Mouse (Mus musculus): ENCODE measurements around the gene Tox2.

The Tox2 gene

DNA sequence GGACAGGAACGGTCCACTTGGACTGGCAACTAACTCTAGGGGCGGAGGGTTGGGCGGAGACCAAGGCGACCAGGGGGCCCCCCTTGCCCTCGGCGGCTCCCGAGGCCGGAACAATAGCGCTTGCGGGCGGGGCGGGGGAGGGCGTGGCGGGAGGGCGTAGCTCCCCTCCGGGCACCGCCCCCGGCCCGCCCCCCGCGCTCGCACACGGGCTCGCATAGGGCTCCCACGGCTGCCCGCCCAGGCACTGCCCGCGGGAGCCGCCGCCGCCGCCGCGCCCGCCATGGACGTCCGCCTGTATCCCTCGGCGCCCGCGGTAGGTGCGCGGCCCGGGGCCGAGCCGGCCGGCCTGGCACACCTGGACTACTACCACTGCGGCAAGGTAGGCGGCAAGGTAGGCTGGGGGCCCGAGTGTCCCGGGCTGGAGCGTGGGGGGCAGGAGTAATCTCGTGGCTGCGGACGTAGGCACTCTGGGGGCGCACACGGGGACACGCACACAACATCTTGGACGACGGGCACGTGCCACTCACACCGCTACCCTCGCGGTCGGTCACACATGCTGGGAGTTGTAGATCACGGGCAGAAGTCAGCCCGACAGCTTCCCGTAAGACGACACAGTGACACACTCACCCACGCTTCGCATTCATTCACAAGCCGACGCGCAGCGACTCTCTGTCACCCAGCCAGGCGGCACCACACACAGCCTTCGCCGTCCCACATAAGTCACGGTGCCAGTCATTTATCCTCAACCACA is at the start of gene Tox2:
Tox2 (plus strand) TSS at position 242 of the 751 bp plus-strand sequence.
- DNase-seq (ENCODE audit: low read depth, low spot score): no peak

DNA sequence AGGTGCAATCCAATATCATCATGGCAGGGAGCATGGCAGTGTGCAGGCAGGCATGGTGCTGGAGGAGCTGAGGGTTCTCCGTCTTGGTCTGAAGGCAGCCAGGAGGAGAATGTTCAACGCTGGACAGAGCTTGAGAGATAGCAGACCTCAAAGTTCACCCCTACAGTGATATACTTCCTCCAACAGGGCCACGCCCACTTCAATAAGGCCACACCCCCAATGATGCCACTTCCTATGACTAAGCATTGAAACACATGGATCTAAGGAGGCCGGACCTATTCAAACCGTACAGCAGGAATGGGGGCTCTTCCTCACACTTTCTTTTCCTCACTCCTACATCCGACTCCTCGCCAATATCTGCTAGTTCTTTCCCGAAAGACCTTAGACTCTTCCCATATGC is 48.3 kb upstream of the Tox2 start:
- DNase-seq (ENCODE audit: low read depth, low spot score): no peak

GRCm38 (mm10) chr2:163158979-163159378 is 43.9 kb upstream of the Tox2 start:
- no peak for DNase-seq (ENCODE audit: low read depth, low spot score)

DNA sequence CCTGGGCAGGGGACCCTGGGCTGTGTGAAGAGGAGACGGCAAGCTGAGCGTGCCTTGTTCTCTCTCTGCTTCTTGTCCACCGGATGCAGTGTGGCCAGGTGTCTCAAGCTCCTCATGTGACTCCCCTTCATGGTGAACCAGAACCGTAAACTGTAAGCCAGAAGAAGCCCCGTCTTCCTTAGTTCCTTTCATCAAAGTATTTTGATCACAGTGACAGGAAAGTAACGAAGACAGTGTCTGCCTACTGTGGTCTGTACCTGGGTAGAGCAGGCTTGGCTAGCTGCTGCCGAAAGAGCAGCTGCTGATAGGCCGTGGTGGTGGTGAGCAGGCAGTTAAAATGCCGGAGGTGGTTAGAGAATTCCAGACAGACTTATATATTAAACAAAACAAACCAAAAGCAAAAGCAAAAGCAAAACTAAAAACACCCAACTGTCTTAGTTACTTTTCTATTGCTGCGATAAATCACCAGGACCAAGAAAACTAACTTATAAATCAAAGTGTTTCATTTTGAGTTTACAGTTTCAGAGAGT is 38.4 kb upstream of the Tox2 start:
- no peak for DNase-seq (ENCODE audit: low read depth, low spot score)

- no peak for DNase-seq (ENCODE audit: low read depth, low spot score)
Observed at GRCm38 (mm10) chr2:163166067-163166805, 36.7 kb upstream of the Tox2 start.

DNA sequence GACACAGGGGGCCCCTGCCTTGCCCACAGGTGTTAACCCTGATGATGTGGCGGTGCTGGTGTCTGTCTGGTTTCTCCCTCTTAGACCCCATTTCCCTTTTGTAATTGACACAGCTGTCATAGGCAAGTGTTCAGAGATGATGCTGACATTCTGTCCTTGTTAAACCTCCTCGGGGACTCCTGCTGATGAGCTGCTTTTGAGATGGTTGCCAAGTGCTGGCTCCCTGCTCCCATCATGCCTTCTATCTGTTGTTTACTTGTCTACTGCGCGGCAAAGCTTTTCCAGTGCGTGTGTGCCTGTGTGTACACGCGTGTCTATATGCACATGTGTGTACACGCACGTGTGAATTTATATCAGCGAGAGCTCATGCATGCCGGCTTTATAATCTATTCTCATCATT is 31.0 kb upstream of the Tox2 start:
- no peak for DNase-seq (ENCODE audit: low read depth, low spot score)

- no peak for DNase-seq (ENCODE audit: low read depth, low spot score)
Observed at GRCm38 (mm10) chr2:163174066-163174465, 28.9 kb upstream of the Tox2 start.

DNA sequence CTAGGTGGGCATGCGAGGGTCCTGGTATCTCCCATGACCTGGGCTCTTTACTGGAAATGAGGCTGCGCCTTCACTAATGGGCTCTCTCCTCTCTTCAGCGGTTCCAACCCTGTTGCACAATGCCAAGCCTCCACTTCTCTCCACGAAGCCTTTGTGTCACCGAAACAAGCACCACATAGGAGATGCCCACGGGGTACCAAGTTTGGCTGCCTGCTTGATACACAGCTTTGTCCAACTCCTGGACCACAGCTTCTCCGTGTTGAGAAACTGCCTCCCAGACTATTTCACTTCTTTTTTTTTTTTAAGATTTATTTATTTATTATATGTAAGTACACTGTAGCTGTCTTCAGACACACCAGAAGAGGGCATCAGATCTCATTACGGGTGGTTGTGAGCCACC is 27.1 kb upstream of the Tox2 start:
- DNase-seq (ENCODE audit: low read depth, low spot score): no peak

- DNase-seq (ENCODE audit: low read depth, low spot score): no peak
Observed at GRCm38 (mm10) chr2:163176502-163176901, 26.4 kb upstream of the Tox2 start.

DNA sequence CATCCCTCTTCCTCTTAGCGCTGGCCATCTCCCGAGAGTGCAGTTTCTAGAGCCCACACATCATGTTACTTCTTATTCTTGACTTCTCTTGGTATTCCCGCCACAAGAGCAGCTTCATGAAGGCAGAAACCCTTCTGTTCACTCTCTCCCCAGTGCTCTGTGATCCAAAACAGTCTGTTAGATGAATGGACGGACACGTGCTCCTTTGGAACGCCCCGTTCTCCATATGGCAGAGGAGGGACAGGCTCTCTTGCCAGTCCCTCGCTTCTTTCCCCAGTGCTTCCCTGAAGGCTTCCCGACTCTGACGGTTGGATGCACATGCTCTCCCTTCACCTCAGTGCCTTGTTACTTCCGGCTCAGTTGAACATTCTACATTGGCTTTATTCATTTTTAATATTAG is 15.4 kb upstream of the Tox2 start:
- no peak for DNase-seq (ENCODE audit: low read depth, low spot score)

GRCm38 (mm10) chr2:163189596-163189995 is 13.3 kb upstream of the Tox2 start:
- no peak for DNase-seq (ENCODE audit: low read depth, low spot score)

DNA sequence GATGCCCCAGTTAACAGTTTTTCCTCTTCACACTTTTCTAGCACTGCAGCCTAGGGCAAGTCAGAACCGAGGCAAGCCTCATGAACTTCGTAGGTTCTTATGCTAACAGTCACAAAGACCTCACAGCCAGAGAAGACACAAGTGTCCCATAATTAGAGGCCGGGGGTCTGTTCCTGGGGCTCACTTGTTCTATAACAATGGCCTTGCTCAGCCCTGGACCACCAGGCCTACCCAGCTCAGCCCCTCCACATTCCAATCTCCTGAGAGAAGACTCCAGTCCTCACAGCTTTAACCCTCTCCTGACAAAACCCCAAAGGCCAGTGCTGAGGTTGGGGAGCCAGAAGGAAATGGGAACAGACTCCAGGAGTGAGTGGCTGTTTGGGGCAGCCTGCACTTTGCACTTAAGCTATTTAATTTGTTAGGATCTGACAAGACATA is 12.9 kb upstream of the Tox2 start:
- DNase-seq (ENCODE audit: low read depth, low spot score): no peak

- DNase-seq (ENCODE audit: low read depth, low spot score): no peak
Observed at GRCm38 (mm10) chr2:163192485-163192884, 10.4 kb upstream of the Tox2 start.

DNA sequence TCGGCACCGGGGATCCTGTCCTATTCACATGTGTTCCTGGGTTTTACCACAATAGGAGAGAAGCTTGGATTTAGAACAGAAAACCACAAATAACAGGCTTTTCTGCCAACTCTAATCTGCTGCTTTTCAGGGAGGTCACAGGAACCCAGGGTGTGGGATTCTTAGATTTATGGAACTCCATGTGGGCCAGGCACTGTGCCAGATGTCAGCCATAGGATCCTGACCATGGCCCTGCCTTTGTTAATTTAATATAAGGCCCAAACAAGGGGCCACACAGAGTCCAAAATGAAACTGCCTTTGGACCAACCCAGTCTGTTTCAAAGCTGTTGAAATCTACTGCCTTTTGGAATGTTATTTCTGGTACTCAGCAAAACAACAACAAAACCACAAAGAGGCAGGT is 8.9 kb upstream of the Tox2 start:
- DNase-seq (ENCODE audit: low read depth, low spot score): no peak

DNA sequence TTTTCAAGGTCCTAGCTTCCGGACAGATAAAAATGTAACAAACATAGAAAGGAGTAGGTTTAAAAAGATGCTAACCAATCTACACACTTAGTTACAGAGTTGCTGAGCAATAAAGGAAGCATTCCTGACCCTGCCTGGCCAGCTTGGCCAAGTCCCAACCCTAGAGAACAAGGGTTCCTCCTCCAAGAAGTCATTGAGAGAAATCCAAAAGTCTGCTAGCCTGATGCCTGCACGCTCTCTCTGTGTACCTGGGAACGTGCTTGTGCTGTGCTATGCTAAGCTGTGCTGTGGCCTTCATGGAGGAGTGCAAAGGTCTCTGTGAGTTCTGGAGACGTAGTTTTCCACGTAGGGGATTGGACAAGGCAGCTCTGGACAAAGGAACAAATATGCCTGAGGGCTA is 8.4 kb upstream of the Tox2 start:
- DNase-seq (ENCODE audit: low read depth, low spot score): no peak

- no peak for DNase-seq (ENCODE audit: low read depth, low spot score)
Observed at GRCm38 (mm10) chr2:163195106-163195833, 7.7 kb upstream of the Tox2 start.

GRCm38 (mm10) chr2:163195834-163196145 is 7.1 kb upstream of the Tox2 start:
- no peak for DNase-seq (ENCODE audit: low read depth, low spot score)

DNA sequence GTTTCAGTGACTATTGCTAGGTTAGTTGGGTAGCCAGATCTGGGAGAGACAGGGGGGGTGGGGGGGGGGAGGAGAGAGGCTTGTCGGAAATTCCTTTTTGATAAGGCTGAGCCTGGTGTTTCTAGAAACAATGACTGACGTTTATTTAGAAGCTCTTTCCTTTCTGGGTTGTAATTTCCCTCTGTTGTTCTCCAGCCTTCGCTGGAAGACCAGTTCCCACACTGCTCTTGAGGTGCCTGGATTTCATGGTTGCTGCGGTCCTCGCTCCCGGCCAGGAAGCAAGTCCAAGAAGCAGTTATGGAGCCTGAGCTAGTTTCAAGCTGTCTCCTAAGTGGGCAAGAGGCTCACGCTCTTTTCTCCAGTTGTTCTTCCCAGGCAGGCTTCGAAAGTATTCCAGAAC is 1.0 kb upstream of the Tox2 start:
- no peak for DNase-seq (ENCODE audit: low read depth, low spot score)

DNA sequence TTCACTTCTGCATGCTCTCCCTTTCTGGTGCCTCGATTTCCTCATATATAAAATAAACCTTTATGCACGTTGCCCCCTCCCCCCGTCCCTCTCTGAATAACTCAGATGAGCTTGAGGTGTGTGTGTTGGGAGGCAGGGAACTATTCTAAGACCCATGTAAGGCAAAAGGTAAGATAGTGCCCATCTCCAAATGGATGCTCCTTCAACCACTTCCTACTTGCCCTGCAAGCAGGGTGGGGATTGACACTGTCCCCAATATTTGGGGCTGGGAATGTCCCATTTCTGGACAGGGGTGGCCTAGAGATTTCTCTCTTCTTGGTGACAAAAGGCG is 407 bp upstream of the Tox2 start:
- no peak for DNase-seq (ENCODE audit: low read depth, low spot score)

DNA sequence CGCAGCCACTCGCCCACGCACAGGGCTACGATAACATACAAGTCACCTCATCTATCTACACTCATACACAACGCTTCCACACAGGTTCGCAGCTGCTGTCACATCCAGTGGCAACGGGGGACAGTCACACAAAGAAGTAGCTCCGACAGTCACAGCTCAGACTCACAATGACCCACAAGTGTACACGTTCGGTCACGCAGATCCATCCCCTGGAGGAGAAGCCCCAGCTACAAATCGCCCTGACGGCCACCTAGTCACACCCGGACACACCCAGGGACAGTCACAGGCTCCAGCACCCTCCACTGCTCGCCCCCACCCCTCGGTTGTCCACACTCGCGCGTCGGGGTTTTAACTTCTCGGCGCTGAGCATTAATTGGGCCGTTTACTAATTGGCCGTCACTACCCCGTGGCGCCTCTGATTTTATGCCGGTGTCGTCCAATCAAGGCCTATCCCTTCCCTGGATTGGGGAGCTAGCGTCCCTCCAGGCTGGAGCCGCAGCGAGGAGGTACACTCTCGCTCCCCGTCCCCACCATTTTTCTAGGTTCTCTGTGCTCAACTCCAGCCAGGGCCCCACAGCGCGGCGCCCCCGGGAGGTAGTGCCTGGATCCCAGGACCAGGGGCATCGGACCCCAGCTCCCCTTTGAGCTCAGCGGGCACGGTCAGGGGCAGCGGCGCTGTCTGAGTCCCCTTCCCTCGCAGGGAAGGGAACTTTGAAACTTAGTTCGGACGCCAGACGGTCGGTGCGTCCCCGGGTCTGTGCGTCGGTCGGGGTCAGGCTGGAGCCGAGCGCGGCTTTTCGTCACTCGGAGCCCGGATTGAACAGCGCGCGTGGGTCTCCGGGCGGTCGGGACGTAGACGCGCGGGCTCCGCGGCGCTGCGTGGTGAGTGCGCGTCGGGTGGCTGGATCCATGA is 966 bp downstream of the Tox2 start:
- DNase-seq (ENCODE audit: low read depth, low spot score): peak; percentile 18

DNA sequence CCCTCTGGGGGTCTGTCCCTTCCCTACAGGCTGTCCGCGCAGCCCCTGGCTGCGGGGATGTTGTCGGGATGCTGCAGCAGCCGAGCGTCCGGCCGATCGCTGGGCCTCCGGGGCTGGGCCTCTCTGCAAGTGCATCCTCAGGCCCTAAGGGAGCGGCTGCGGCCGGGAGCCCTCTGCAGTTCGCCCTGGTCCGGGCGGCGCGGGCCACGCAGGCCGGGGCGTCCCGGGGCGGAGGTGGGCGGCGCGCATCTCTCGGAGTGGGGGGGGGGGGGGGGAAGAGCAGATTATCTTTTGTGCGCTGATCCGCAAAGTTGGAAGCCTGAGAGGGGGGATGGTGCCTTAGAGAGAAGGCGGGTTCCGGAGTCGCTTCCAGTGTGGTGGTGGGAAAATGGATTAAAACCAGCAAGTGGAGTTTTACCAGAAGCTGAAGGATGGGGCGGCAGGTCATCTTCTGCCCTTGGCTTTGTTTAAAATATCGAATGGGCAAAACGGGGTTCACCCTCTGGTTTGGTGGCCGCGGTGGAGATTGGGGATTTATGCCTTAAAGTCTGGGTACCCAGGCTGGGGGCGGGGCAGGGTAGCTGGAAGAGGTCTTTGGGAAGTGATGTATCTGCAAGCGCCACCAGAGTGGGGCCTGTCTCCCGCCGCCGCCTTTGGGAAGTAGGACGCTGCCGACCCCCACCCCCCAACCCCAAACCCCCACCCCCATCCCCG is 1.8 kb downstream of the Tox2 start:
- DNase-seq (ENCODE audit: low read depth, low spot score): no peak
